Mouse (Mus musculus) macrophage (primary cell): ENCODE results near the gene Gde1. TPM values are rescaled to one million over a fixed set of nuclear protein-coding genes. Genes with fewer than 3 reads are reported as not detected.

Source experiments
- H3K27ac ChIP-seq: fragments of 350-480 bp; formaldehyde crosslinking; 2 replicates; pipeline ENCODE4 v1.9.0; 2021
- H3K36me3 ChIP-seq: fragments of 350-480 bp; formaldehyde crosslinking; 2 replicates; pipeline ENCODE4 v1.9.0; 2021; ENCODE audit errors: inconsistent target
- H3K4me3 ChIP-seq: fragments of 350-480 bp; formaldehyde crosslinking; 2 replicates; pipeline ENCODE4 v1.9.0; 2021; ENCODE audit errors: inconsistent target
- H3K79me2 ChIP-seq: fragments of 350-480 bp; formaldehyde crosslinking; 2 replicates; pipeline ENCODE4 v1.9.0; 2021; ENCODE audit errors: inconsistent target
- WGBS: methylation state at CpG from one replicate; pipeline ENCODE4 v1.1.7; 2026; ENCODE audit warnings: inconsistent platforms; ENCODE audit not compliant: missing documents; 5-methylcytosine and 5-hydroxymethylcytosine counted together
- polyA plus RNA-seq: library from polyadenylated mRNA; stranded (reverse); fragments of 250-400 nt; gene quantifications from 3 replicates; pipeline ENCODE4 v1.2.4, GENCODE M21; 2018; ENCODE audit warnings: inconsistent platforms
- total RNA-seq, 78 experiments: library from RNA; depleted of rRNA; stranded (reverse); fragments of 250-400 nt; gene quantifications; 1 replicate in 9 of 78; 2 replicates in 24 of 78; 3 replicates in 43 of 78; 4 replicates in 2 of 78; pipeline ENCODE4 v1.2.4; 2018; ENCODE audit warnings: inconsistent platforms in 56 of 78

Gene Gde1
- 10 to 100 TPM in 23 of 26 experiments, 1 to 10 TPM in 3; 8.2 to 30.6 (median 17.9) TPM for total RNA-seq (2018; cell fraction: chromatin; rRNA removed)
- total RNA-seq (2018; cell fraction: cytosol; rRNA removed) = 10 to 100 TPM; 44.6 to 66.4 (median 55.3) TPM
- total RNA-seq (2018; cell fraction: nucleus; rRNA removed) = 10 to 100 TPM; 11.5 to 58.5 (median 32.5) TPM
- 51.1 to 88.2 TPM (median 86.2 TPM) in 3 replicates for polyA plus RNA-seq

- Histone ChIP-seq H3K27ac (no peak within 1 kb of the TSS), H3K36me3 (no peaks in the 10 kb centered on the region), H3K4me3 (peak within 1 kb of the TSS; percentile 52), H3K79me2 (peaks cover 42% of the 10 kb centered on the region)
- WGBS = under 1% methylated on average over 60 of the region's 66 CpGs
Observed at GRCm38 (mm10) chr7:118705101-118705961, at the start of gene Gde1. Gene Gde1, minus strand, starts transcription at chr7:118705778.

GRCm38 (mm10) chr7:118751625-118752024 lies 46.0 kb upstream of the Gde1 start:
- H3K36me3 ChIP-seq = peaks cover 97% of the 10 kb centered on the region
- WGBS = 93% methylated on average over 7 of the region's 7 CpGs
- H3K79me2 ChIP-seq = peaks cover 19% of the 10 kb centered on the region; the same call in 1 of the 2 replicates
- H3K4me3 ChIP-seq = no peak overlapping the region
- no peak overlapping the region for H3K27ac ChIP-seq

- Histone ChIP-seq H3K36me3 (peaks cover 96% of the 10 kb centered on the region), H3K27ac (no peak overlapping the region), H3K79me2 (peaks cover 17% of the 10 kb centered on the region; the same call in 1 of the 2 replicates), H3K4me3 (no peak overlapping the region)
- 95% methylated on average over 6 of the region's 8 CpGs for WGBS
Observed at GRCm38 (mm10) chr7:118749706-118750105, 44.1 kb upstream of the Gde1 start.

- H3K79me2 ChIP-seq = peaks cover 33% of the 10 kb centered on the region
- peaks cover 91% of the 10 kb centered on the region for H3K36me3 ChIP-seq
- no peak overlapping the region for H3K27ac ChIP-seq
- H3K4me3 ChIP-seq = no peak overlapping the region
- 96% methylated on average over 12 of the region's 12 CpGs for WGBS
Observed at GRCm38 (mm10) chr7:118747891-118748672, 42.5 kb upstream of the Gde1 start.

- no peak overlapping the region for H3K27ac ChIP-seq
- H3K4me3 ChIP-seq = no peak overlapping the region
- peaks cover 58% of the 10 kb centered on the region for H3K79me2 ChIP-seq
- 95% methylated on average over 5 of the region's 5 CpGs for WGBS
- peaks cover 59% of the 10 kb centered on the region for H3K36me3 ChIP-seq
Observed at GRCm38 (mm10) chr7:118744766-118745165, 39.2 kb upstream of the Gde1 start.

GRCm38 (mm10) chr7:118742278-118742677 lies 36.7 kb upstream of the Gde1 start:
- Histone ChIP-seq H3K36me3 (peaks cover 34% of the 10 kb centered on the region), H3K79me2 (peaks cover 58% of the 10 kb centered on the region), H3K27ac (no peak overlapping the region), H3K4me3 (no peak overlapping the region; the same call in 1 of the 2 replicates)
- WGBS = 62% methylated on average over 6 of the region's 6 CpGs

GRCm38 (mm10) chr7:118740532-118741338 lies 35.2 kb upstream of the Gde1 start:
- H3K27ac ChIP-seq = peak overlapping the region; percentile 93
- H3K36me3 ChIP-seq = peaks cover 19% of the 10 kb centered on the region
- peak overlapping the region; percentile 96 for H3K4me3 ChIP-seq
- WGBS = 3% methylated on average over 41 of the region's 41 CpGs
- H3K79me2 ChIP-seq = peaks cover 52% of the 10 kb centered on the region

- H3K79me2 ChIP-seq = peaks cover 45% of the 10 kb centered on the region
- peak within 1 kb of the TSS; percentile 93 for H3K27ac ChIP-seq
- H3K4me3 ChIP-seq = peak within 1 kb of the TSS; percentile 96
- 2% methylated on average over 16 of the region's 16 CpGs for WGBS
- peaks cover 13% of the 10 kb centered on the region; the same call in 1 of the 2 replicates for H3K36me3 ChIP-seq
Observed at GRCm38 (mm10) chr7:118739975-118740531, 34.5 kb upstream of the Gde1 start, which contains the start of gene Vps35l. Gene Vps35l, plus strand, starts transcription at chr7:118740226.

- Histone ChIP-seq H3K27ac (no peak overlapping the region), H3K36me3 (0 out of 2 replicates have a peak, but pooled peaks cover 5% of the 10 kb centered on the region), H3K4me3 (no peak overlapping the region), H3K79me2 (peaks cover 32% of the 10 kb centered on the region)
- 100% methylated on average over 1 of the region's 1 CpGs for WGBS
Observed at GRCm38 (mm10) chr7:118738730-118739129, 33.2 kb upstream of the Gde1 start.

- H3K79me2 ChIP-seq = no peaks in the 10 kb centered on the region
- no peak overlapping the region for H3K4me3 ChIP-seq
- H3K36me3 ChIP-seq = no peaks in the 10 kb centered on the region
- 97% methylated on average over 13 of the region's 13 CpGs for WGBS
- H3K27ac ChIP-seq = no peak overlapping the region
Observed at GRCm38 (mm10) chr7:118733225-118733624, 27.6 kb upstream of the Gde1 start.

GRCm38 (mm10) chr7:118731781-118732180 lies 26.2 kb upstream of the Gde1 start:
- WGBS = 93% methylated on average over 3 of the region's 3 CpGs
- Histone ChIP-seq H3K27ac (no peak overlapping the region), H3K36me3 (no peaks in the 10 kb centered on the region), H3K4me3 (no peak overlapping the region), H3K79me2 (no peaks in the 10 kb centered on the region)

- whole genome bisulfite sequencing = 96% methylated on average over 13 of the region's 13 CpGs
- no peaks in the 10 kb centered on the region for H3K79me2 ChIP-seq
- H3K4me3 ChIP-seq = no peak overlapping the region
- no peaks in the 10 kb centered on the region for H3K36me3 ChIP-seq
- no peak overlapping the region for H3K27ac ChIP-seq
Observed at GRCm38 (mm10) chr7:118728846-118729587, 23.4 kb upstream of the Gde1 start.

- WGBS = 94% methylated on average over 2 of the region's 2 CpGs
- Histone ChIP-seq H3K27ac (no peak overlapping the region), H3K79me2 (no peaks in the 10 kb centered on the region), H3K36me3 (no peaks in the 10 kb centered on the region), H3K4me3 (no peak overlapping the region)
Observed at GRCm38 (mm10) chr7:118725459-118725858, 19.9 kb upstream of the Gde1 start.
